Mouse (Mus musculus): ENCODE measurements at regions not wholly inside any gene's neighbourhood (a gene's known extent, or its start where the extent isn't known, plus 50 kb on each side); places are given as distances from the start of the nearest gene placed in this dataset.

- Histone ChIP-seq H3K4me3 (no peak overlapping the region), H3K4me2 (no peak overlapping the region), H3K27me3 (no peaks in the 10 kb centered on the region), H3K27ac (replicated peaks) (no peak overlapping the region), H3K9me3 (no peaks in the 10 kb centered on the region), H3K9ac (no peak overlapping the region), H3K4me1 (replicated peaks) (no peaks in the 10 kb centered on the region), H3K36me3 (no peaks in the 10 kb centered on the region)
- 66% methylated on average over 5 of the region's 5 CpGs for WGBS
- no peak for ATAC-seq (ENCODE audit: low FRiP score, low read depth)
Measured at GRCm38 (mm10) chr3:128787686-128788085, 412.0 kb upstream of the Pitx2 start.

- Histone ChIP-seq H3K9ac (no peak overlapping the region), H3K4me2 (no peak overlapping the region), H3K4me1 (replicated peaks) (no peaks in the 10 kb centered on the region), H3K36me3 (no peaks in the 10 kb centered on the region), H3K27me3 (no peaks in the 10 kb centered on the region), H3K27ac (replicated peaks) (no peak overlapping the region), H3K4me3 (no peak overlapping the region), H3K9me3 (no peaks in the 10 kb centered on the region)
- ATAC-seq (ENCODE audit: low FRiP score, low read depth), result no peak
- 83% methylated on average over 2 of the region's 2 CpGs for WGBS
Measured at GRCm38 (mm10) chr3:128795931-128796330, 403.7 kb upstream of the Pitx2 start.

GRCm38 (mm10) chr3:128797829-128798228 is 401.8 kb upstream of the Pitx2 start:
- WGBS, result 47% methylated on average over 1 of the region's 1 CpGs
- no peaks in the 10 kb centered on the region for H3K36me3 ChIP-seq
- no peak overlapping the region for H3K27ac ChIP-seq (replicated peaks)
- H3K9me3 ChIP-seq, result no peaks in the 10 kb centered on the region
- H3K27me3 ChIP-seq, result no peaks in the 10 kb centered on the region
- no peak overlapping the region for H3K4me2 ChIP-seq
- no peak for ATAC-seq (ENCODE audit: low FRiP score, low read depth)
- H3K4me1 ChIP-seq (replicated peaks), result no peaks in the 10 kb centered on the region
- H3K9ac ChIP-seq, result no peak overlapping the region
- no peak overlapping the region for H3K4me3 ChIP-seq

- Histone ChIP-seq H3K4me2 (no peak overlapping the region), H3K27me3 (no peaks in the 10 kb centered on the region), H3K36me3 (no peaks in the 10 kb centered on the region), H3K27ac (replicated peaks) (no peak overlapping the region), H3K9me3 (no peaks in the 10 kb centered on the region), H3K9ac (no peak overlapping the region), H3K4me1 (replicated peaks) (peaks cover 4% of the 10 kb centered on the region; the same call in 1 of the 2 replicates), H3K4me3 (no peak overlapping the region)
- no peak for ATAC-seq (ENCODE audit: low FRiP score, low read depth)
- 30% methylated on average over 12 of the region's 12 CpGs for WGBS
Measured at GRCm38 (mm10) chr3:128829371-128830160, 370.1 kb upstream of the Pitx2 start.

DNA sequence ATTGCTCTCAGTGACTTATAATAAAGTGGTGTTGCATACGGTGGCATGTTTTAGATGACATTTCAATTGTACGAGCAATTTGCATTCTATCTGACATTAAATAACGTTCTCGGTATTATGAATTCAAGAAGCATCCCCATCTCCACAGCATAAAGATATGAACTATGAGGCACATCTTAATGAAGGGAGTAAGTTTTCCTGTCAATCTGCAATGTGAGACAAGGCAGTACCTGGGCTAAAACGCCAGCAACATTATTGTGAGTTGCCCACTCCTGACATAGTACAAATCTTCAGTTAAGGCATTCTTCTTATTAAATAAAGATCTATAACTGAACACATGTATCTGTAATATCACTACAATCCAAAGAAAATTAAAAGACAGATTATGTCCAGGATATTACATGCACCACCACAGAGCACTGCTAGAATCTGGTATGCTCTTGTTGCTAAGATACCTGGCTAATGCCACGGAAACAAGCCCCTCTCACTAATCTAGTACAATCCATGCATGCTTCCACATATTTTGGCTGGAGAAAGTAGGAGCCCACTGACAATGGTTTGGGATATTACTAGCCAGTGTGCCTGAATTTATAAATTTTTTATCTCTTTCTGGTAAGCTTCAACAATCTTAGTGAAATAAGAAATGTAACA is 349.2 kb upstream of the Pitx2 start:
- WGBS, result 62% methylated on average over 6 of the region's 6 CpGs
- Histone ChIP-seq H3K4me3 (no peak overlapping the region), H3K4me1 (replicated peaks) (no peaks in the 10 kb centered on the region), H3K27ac (replicated peaks) (no peak overlapping the region), H3K9me3 (no peaks in the 10 kb centered on the region), H3K9ac (no peak overlapping the region), H3K27me3 (no peaks in the 10 kb centered on the region), H3K4me2 (no peak overlapping the region), H3K36me3 (no peaks in the 10 kb centered on the region)
- ATAC-seq (ENCODE audit: low FRiP score, low read depth), result no peak; the same call in 1 of the 2 replicates

DNA sequence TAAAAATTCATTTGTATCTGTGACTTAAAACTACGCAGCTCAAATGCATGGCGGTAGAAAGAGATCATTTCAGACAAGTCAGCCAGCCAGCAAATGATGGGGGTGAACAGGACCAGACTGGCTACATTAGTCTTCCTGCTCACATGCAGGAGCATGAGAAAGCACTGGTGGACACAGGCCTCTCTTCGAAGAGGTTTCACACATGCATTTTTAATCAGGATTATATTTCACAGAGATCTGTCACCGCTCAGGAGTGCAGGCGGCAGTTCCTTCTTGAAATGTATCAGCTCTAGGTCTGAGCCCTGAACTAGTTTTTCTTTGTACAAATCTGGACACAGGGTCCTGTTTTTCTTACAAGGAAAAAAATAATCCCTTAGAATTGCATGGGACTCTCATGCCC is 343.2 kb upstream of the Pitx2 start:
- Histone ChIP-seq H3K27me3 (no peaks in the 10 kb centered on the region), H3K9ac (no peak overlapping the region), H3K4me3 (no peak overlapping the region), H3K4me1 (replicated peaks) (no peaks in the 10 kb centered on the region), H3K36me3 (no peaks in the 10 kb centered on the region), H3K9me3 (no peaks in the 10 kb centered on the region), H3K27ac (replicated peaks) (no peak overlapping the region), H3K4me2 (no peak overlapping the region)
- ATAC-seq (ENCODE audit: low FRiP score, low read depth), result no peak
- 58% methylated on average over 5 of the region's 5 CpGs for WGBS

DNA sequence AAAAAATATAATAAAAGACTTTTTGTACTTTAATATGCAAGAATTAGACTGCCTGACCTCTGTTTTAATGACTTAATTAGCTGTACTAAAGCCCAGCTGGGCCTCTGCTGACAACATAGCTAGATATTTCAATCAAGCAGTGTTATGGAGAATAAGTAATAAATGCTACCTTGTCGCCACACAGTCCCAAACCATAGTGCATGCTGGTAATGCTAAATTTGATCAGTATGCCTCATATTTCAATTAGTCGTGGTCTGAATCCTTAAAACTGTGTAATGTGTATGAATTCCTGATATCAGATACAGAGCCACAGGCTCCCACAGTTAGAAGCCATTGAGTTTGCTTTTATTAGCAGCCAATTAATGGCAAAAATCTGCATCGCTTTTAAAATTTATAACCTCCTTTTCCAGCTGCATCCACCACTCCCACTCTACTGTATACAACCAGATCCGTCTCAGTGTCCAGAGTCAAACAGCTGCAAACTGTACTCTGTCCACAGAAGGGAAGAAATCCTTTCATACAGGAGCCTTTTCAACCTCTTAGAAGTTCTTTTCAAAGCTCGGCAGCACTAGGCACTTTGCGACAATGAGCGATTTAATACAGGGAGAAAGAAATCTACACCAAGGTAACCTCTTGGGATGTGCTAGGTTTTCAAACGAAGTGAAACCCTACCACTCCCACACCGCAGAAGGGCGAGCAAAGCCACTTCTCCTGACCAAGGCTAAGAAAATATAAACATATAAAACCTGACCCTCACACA is 317.8 kb upstream of the Pitx2 start:
- Histone ChIP-seq H3K4me3 (no peak overlapping the region), H3K4me1 (replicated peaks) (0 out of 2 replicates have a peak, but pooled peaks cover 6% of the 10 kb centered on the region), H3K4me2 (peak overlapping the region; percentile 15; the same call in 1 of the 2 replicates), H3K27me3 (no peaks in the 10 kb centered on the region), H3K36me3 (no peaks in the 10 kb centered on the region), H3K9me3 (no peaks in the 10 kb centered on the region), H3K9ac (no peak overlapping the region), H3K27ac (replicated peaks) (no peak overlapping the region)
- 40% methylated on average over 10 of the region's 10 CpGs for whole genome bisulfite sequencing
- ATAC-seq (ENCODE audit: low FRiP score, low read depth), result no peak

- ATAC-seq (ENCODE audit: low FRiP score, low read depth), result peak; percentile 80; the same call in 1 of the 2 replicates
- Histone ChIP-seq H3K27me3 (no peaks in the 10 kb centered on the region), H3K4me3 (no peak overlapping the region), H3K9me3 (no peaks in the 10 kb centered on the region), H3K4me1 (replicated peaks) (0 out of 2 replicates have a peak, but pooled peaks cover 6% of the 10 kb centered on the region), H3K36me3 (no peaks in the 10 kb centered on the region), H3K9ac (no peak overlapping the region), H3K27ac (replicated peaks) (no peak overlapping the region), H3K4me2 (no peak overlapping the region)
- WGBS, result 49% methylated on average over 7 of the region's 7 CpGs
Measured at GRCm38 (mm10) chr3:128883636-128884195, 316.0 kb upstream of the Pitx2 start.

DNA sequence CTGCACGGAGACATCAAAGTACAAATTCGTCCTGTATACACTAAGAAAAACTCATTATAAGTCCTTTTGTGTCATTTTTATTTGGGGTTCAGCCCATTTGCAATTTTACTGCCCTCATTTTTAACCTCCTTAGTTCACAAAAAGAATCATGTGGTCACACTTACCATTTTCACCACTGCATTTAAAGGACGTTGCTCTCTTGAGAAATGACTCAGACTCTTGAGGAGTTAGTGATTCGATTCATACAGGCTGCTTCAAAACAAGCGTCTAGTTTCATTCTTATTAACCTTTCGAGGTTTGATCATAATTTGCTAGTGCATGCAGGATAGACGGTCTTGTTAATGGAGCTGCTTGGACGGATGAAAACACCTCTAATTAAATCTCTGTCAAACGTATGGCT is 313.0 kb upstream of the Pitx2 start:
- Histone ChIP-seq H3K27me3 (no peaks in the 10 kb centered on the region), H3K4me2 (no peak overlapping the region), H3K4me1 (replicated peaks) (0 out of 2 replicates have a peak, but pooled peaks cover 5% of the 10 kb centered on the region), H3K9me3 (no peaks in the 10 kb centered on the region), H3K27ac (replicated peaks) (no peak overlapping the region), H3K36me3 (no peaks in the 10 kb centered on the region), H3K4me3 (no peak overlapping the region), H3K9ac (no peak overlapping the region)
- WGBS, result 64% methylated on average over 9 of the region's 9 CpGs
- ATAC-seq (ENCODE audit: low FRiP score, low read depth), result no peak

- Histone ChIP-seq H3K9me3 (no peaks in the 10 kb centered on the region), H3K36me3 (no peaks in the 10 kb centered on the region), H3K27me3 (no peaks in the 10 kb centered on the region), H3K4me2 (no peak overlapping the region), H3K4me3 (no peak overlapping the region), H3K27ac (replicated peaks) (no peak overlapping the region), H3K9ac (no peak overlapping the region), H3K4me1 (replicated peaks) (no peaks in the 10 kb centered on the region)
- no peak for ATAC-seq (ENCODE audit: low FRiP score, low read depth)
- 90% methylated on average over 5 of the region's 5 CpGs for WGBS
Measured at GRCm38 (mm10) chr3:128891078-128891477, 308.6 kb upstream of the Pitx2 start.

DNA sequence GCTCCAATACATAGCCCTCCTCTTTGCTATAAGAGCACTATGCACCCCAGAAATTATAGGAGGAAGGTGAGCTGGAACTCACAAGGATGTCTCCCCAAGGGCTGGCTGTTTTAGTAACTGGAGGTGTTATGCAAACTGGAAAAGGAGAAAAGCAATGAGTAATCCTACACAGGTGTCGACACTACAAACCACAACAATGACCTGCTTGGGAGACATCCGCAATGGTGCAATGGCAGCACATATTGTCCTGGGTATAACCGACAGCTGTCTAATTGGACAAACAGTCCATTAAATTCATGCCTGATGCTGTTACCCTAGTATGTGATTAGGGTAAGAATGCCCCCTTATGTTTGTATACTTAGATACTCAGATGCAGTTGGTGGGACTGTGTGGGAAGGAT is 303.1 kb upstream of the Pitx2 start:
- Histone ChIP-seq H3K4me2 (no peak overlapping the region), H3K4me1 (replicated peaks) (no peaks in the 10 kb centered on the region), H3K36me3 (no peaks in the 10 kb centered on the region), H3K27me3 (no peaks in the 10 kb centered on the region), H3K4me3 (no peak overlapping the region), H3K9me3 (no peaks in the 10 kb centered on the region), H3K9ac (no peak overlapping the region), H3K27ac (replicated peaks) (no peak overlapping the region)
- 97% methylated on average over 3 of the region's 3 CpGs for WGBS
- ATAC-seq (ENCODE audit: low FRiP score, low read depth), result no peak

- Histone ChIP-seq H3K4me2 (no peak overlapping the region), H3K9me3 (no peaks in the 10 kb centered on the region), H3K4me1 (replicated peaks) (no peaks in the 10 kb centered on the region), H3K4me3 (no peak overlapping the region), H3K9ac (no peak overlapping the region), H3K36me3 (no peaks in the 10 kb centered on the region), H3K27me3 (no peaks in the 10 kb centered on the region), H3K27ac (replicated peaks) (no peak overlapping the region)
- no peak for ATAC-seq (ENCODE audit: low FRiP score, low read depth)
- 80% methylated on average over 4 of the region's 4 CpGs for WGBS
Measured at GRCm38 (mm10) chr3:128911122-128911521, 288.6 kb upstream of the Pitx2 start.

Data from hindbrain, embryonic 15.5 days (tissue).